Mouse (Mus musculus): ENCODE results near the gene Arpc1a. TPM values are rescaled to one million over a fixed set of nuclear protein-coding genes. Genes with fewer than 3 reads are reported as not detected.
A peak's percentile ranks its signal among the peaks of the same experiment; 100 is the strongest.

The Arpc1a gene
- total RNA-seq, 1 experiment = 65.4 TPM

DNA sequence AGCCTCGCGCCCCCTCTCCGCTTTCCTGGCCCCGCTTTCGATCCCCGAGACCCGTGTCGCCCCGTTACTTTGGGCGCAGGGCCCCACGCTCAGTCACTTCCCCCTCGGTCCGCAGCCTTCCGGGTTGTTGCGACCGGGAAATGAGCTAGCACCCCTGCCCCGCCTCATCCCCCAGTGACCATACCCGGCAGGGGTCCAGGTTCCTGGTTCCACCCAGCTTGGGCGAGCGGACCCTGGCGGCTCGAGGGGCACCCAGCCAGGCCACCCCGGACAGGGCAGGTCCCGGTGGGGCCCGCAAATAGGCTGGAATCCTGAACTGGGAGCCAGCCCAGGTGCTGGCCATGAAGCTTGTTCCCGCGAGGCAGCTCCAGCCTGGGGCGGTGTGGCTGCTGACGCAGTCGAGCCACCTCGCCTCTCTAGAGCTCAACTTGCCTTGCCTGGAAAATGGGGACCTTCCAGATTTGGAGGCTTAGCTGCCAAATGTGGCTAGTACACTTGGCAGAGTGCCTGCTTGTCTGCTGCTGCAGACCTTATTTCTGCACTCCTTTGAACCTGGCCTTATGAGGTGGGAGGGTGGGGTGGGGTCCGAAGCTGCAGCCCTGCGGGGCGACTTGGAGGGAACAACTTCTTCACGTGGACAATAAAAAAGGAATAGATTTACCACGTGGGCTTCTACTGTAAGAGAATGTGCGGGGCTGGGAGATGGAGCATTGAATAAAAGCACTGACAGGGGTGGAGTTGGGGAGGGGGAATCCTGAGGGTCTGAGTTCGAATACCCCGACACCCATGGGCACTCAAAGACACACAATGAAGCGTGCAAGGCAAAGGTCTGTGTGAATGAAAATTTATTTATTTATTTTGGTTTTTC is 31.2 kb downstream of the Arpc1a start:
- Histone ChIP-seq H3K27ac (ENCODE audit: insufficient read depth, low read depth, low read length, poor library complexity, severe bottlenecking) (no peak overlapping the region), H3K4me1 (ENCODE audit: control insufficient read depth in 2 of 2, insufficient read depth in 2 of 2, low read length in 2 of 2, poor library complexity in 1 of 2) (peaks cover 2 to 12% of the 10 kb centered on the region in 2 experiments; a peak in 3 of 4 replicates), H3K9ac (ENCODE audit: insufficient read depth, low read depth, low read length, poor library complexity, severe bottlenecking) (peak overlapping the region; percentile 78), H3K36me3 (ENCODE audit: control insufficient read depth, insufficient read depth, low read length, poor library complexity, severe bottlenecking) (no peaks in the 10 kb centered on the region; the same call in none of the 2 replicates), H3K4me3 (ENCODE audit: insufficient read depth in 1 of 2, low read depth in 1 of 2, low read length in 2 of 2, poor library complexity in 1 of 2, severe bottlenecking in 1 of 2) (peak overlapping the region; percentile 81 to 91), H3K9me3 (ENCODE audit: control insufficient read depth, insufficient read depth, low read depth, low read length) (no peaks in the 10 kb centered on the region)
- TF ChIP-seq ZC3H11A (IDR thresholded peaks at IDR 0.05; ENCODE audit: borderline replicate concordance, low read depth, low read length) (no peak), HCFC1 (IDR thresholded peaks at IDR 0.05; ENCODE audit: borderline replicate concordance, insufficient read depth, low read length) (no peak), CHD2 (IDR thresholded peaks at IDR 0.05; ENCODE audit: low read depth, low read length) (no peak), ZNF384 (IDR thresholded peaks at IDR 0.05; ENCODE audit: low read depth, low read length) (no peak), MAFK (IDR thresholded peaks at IDR 0.05; ENCODE audit: insufficient read depth, low read depth, low read length) (no peak)
- no peak for DNase-seq (ENCODE audit: low read depth, low spot score)
- in situ Hi-C loops (cut with MboI; ENCODE audit: low sequenced_read_pairs in 2 of 2, unreplicated experiment in 2 of 2) = no loop called here

DNA sequence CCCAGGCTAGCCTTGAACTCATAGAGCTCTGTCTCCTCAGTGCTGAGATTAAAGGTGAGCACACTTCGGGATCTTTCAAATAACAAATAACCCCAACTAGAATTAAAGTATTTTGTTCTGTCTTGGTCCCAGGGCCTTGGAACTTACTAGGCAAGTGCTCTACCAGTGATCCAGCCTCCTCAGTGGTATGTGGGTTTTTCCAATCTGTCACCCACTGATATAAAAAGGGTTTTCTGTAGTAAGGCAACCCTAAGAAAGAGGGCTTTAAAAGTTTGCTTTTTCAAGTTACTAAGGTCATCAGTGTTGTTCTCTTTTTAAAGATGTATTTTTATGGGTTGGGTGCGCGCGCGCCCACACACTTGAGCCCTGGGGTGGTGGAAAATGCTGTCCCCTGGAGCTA is 32.1 kb downstream of the Arpc1a start:
- in situ Hi-C loops (cut with MboI; ENCODE audit: low sequenced_read_pairs in 2 of 2, unreplicated experiment in 2 of 2) = no loop called here
- no peak for TF ChIP-seq CHD2 (IDR thresholded peaks at IDR 0.05; ENCODE audit: low read depth, low read length)
- no peak for TF ChIP-seq ZNF384 (IDR thresholded peaks at IDR 0.05; ENCODE audit: low read depth, low read length)
- no peak for TF ChIP-seq HCFC1 (IDR thresholded peaks at IDR 0.05; ENCODE audit: borderline replicate concordance, insufficient read depth, low read length)
- no peak for TF ChIP-seq ZC3H11A (IDR thresholded peaks at IDR 0.05; ENCODE audit: borderline replicate concordance, low read depth, low read length)
- no peak for TF ChIP-seq MAFK (IDR thresholded peaks at IDR 0.05; ENCODE audit: insufficient read depth, low read depth, low read length)
- Histone ChIP-seq H3K9ac (ENCODE audit: insufficient read depth, low read depth, low read length, poor library complexity, severe bottlenecking) (no peak overlapping the region; the same call in 1 of the 2 replicates), H3K9me3 (ENCODE audit: control insufficient read depth, insufficient read depth, low read depth, low read length) (no peaks in the 10 kb centered on the region), H3K4me3 (ENCODE audit: insufficient read depth in 1 of 2, low read depth in 1 of 2, low read length in 2 of 2, poor library complexity in 1 of 2, severe bottlenecking in 1 of 2) (no peak overlapping the region; a peak in 1 of 4 replicates), H3K36me3 (ENCODE audit: control insufficient read depth, insufficient read depth, low read length, poor library complexity, severe bottlenecking) (no peaks in the 10 kb centered on the region), H3K4me1 (ENCODE audit: control insufficient read depth in 2 of 2, insufficient read depth in 2 of 2, low read length in 2 of 2, poor library complexity in 1 of 2) (peaks cover 2 to 8% of the 10 kb centered on the region in 2 experiments; a peak in 3 of 4 replicates), H3K27ac (ENCODE audit: insufficient read depth, low read depth, low read length, poor library complexity, severe bottlenecking) (no peak overlapping the region; the same call in 1 of the 2 replicates)
- no peak for DNase-seq (ENCODE audit: low read depth, low spot score)

DNA sequence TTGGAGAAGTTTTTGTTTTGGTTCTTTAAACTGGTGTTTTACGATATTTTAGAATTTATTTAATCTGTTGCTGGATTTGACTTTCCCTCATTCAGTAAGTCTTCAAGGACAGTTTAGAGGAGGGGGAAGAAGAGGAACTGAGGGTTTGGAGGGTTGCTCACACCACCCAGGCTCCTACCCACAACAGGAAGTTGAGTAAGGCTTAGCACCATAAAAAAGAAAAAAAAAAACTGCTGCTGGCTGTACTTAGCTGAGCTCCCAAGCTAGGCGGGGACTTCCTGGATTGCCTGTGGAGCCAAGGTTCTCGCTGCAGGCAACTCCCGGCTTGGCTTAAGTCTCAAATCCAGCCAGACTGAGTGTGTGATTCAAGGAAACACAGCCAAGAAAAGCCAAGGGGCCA is 32.7 kb downstream of the Arpc1a start:
- Histone ChIP-seq H3K4me1 (ENCODE audit: control insufficient read depth in 2 of 2, insufficient read depth in 2 of 2, low read length in 2 of 2, poor library complexity in 1 of 2) (peaks cover 2 to 8% of the 10 kb centered on the region in 2 experiments; a peak in 3 of 4 replicates), H3K9me3 (ENCODE audit: control insufficient read depth, insufficient read depth, low read depth, low read length) (no peaks in the 10 kb centered on the region), H3K27ac (ENCODE audit: insufficient read depth, low read depth, low read length, poor library complexity, severe bottlenecking) (no peak overlapping the region; the same call in 1 of the 2 replicates), H3K4me3 (ENCODE audit: insufficient read depth in 1 of 2, low read depth in 1 of 2, low read length in 2 of 2, poor library complexity in 1 of 2, severe bottlenecking in 1 of 2) (peak overlapping the region in 1 of 2 experiments; percentile 36; a peak in 1 of 4 replicates), H3K9ac (ENCODE audit: insufficient read depth, low read depth, low read length, poor library complexity, severe bottlenecking) (no peak overlapping the region; the same call in 1 of the 2 replicates), H3K36me3 (ENCODE audit: control insufficient read depth, insufficient read depth, low read length, poor library complexity, severe bottlenecking) (no peaks in the 10 kb centered on the region)
- in situ Hi-C loops (cut with MboI; ENCODE audit: low sequenced_read_pairs in 2 of 2, unreplicated experiment in 2 of 2) = no loop called here
- TF ChIP-seq ZC3H11A (IDR thresholded peaks at IDR 0.05; ENCODE audit: borderline replicate concordance, low read depth, low read length) = no peak
- no peak for TF ChIP-seq CHD2 (IDR thresholded peaks at IDR 0.05; ENCODE audit: low read depth, low read length)
- no peak for TF ChIP-seq HCFC1 (IDR thresholded peaks at IDR 0.05; ENCODE audit: borderline replicate concordance, insufficient read depth, low read length)
- TF ChIP-seq ZNF384 (IDR thresholded peaks at IDR 0.05; ENCODE audit: low read depth, low read length) = no peak
- no peak for TF ChIP-seq MAFK (IDR thresholded peaks at IDR 0.05; ENCODE audit: insufficient read depth, low read depth, low read length)
- DNase-seq (ENCODE audit: low read depth, low spot score) = no peak

DNA sequence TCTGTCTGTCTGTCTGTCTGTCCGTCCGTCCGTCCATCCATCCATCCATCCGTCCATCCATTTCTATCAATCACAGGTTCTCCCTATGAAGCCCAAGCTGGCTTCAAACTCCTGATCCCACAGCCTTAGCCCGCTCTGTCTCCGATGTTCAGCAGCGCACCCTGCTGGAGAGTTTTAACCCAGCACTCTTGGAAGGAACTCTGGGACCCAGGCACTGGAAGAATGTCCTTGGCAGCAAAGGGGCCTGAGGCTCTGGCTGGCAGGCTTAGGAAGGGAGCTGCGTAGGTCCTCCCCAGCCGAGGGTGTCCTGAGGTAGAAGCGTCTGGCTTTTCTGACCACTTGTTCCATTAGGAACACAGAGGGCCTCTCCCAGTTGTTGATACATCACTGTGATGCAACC is 33.3 kb downstream of the Arpc1a start:
- in situ Hi-C loops (cut with MboI; ENCODE audit: low sequenced_read_pairs in 2 of 2, unreplicated experiment in 2 of 2) = no loop called here
- TF ChIP-seq HCFC1 (IDR thresholded peaks at IDR 0.05; ENCODE audit: borderline replicate concordance, insufficient read depth, low read length) (no peak), MAFK (IDR thresholded peaks at IDR 0.05; ENCODE audit: insufficient read depth, low read depth, low read length) (no peak), ZC3H11A (IDR thresholded peaks at IDR 0.05; ENCODE audit: borderline replicate concordance, low read depth, low read length) (no peak), ZNF384 (IDR thresholded peaks at IDR 0.05; ENCODE audit: low read depth, low read length) (no peak), CHD2 (IDR thresholded peaks at IDR 0.05; ENCODE audit: low read depth, low read length) (no peak)
- Histone ChIP-seq H3K36me3 (ENCODE audit: control insufficient read depth, insufficient read depth, low read length, poor library complexity, severe bottlenecking) (peaks cover 3% of the 10 kb centered on the region), H3K9ac (ENCODE audit: insufficient read depth, low read depth, low read length, poor library complexity, severe bottlenecking) (no peak overlapping the region; the same call in 1 of the 2 replicates), H3K4me1 (ENCODE audit: control insufficient read depth in 2 of 2, insufficient read depth in 2 of 2, low read length in 2 of 2, poor library complexity in 1 of 2) (peaks cover 2 to 8% of the 10 kb centered on the region in 2 experiments; a peak in 3 of 4 replicates), H3K4me3 (ENCODE audit: insufficient read depth in 1 of 2, low read depth in 1 of 2, low read length in 2 of 2, poor library complexity in 1 of 2, severe bottlenecking in 1 of 2) (peak overlapping the region in 1 of 2 experiments; percentile 36; a peak in 2 of 4 replicates), H3K9me3 (ENCODE audit: control insufficient read depth, insufficient read depth, low read depth, low read length) (no peaks in the 10 kb centered on the region), H3K27ac (ENCODE audit: insufficient read depth, low read depth, low read length, poor library complexity, severe bottlenecking) (no peak overlapping the region)
- peak; percentile 88 for DNase-seq (ENCODE audit: low read depth, low spot score)
